Mouse (Mus musculus) ovary, adult 18-20 months (tissue): ENCODE measurements around the gene Tbr1.

Experiments
- DNase-seq: peaks from one replicate; pipeline ENCODE4 v3.0.0; 2022; ENCODE audit warnings: low spot score, mixed read lengths

Gene Tbr1

DNA sequence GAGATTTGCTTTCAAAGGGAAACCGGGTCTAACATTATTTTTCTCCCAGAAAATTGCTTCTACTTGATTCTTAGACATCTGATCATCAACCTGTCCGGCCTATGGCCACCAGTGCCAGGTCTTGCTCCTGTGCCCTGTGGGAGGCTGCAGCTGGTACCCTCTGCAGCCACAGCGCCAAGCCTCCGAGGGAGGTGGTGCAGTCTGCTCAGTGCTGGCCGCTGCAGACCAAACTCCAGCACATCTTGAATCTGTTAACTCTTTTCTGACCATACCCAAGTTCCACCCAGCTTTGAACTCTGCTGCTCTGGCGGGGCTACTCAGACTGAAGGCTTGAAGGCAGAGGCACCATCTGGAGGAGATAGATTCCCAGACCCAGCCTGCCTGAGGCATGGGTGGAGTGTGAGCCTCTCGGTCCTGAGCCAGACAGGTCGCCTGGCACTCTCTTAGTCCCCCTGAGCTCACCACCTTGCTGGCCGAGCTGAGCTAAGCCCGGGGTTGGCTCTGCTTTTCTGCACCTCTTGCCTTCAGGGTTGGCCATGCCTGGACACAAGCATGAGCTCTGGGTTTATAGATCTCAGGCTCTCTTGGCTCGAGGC is at the start of gene Tbr1:
Tbr1 (plus strand) TSS at position 275 of the 596 bp plus-strand sequence.
- DNase-seq, result no peak

GRCm38 (mm10) chr2:61754989-61755388 is 47.7 kb upstream of the Tbr1 start:
- DNase-seq, result no peak

DNA sequence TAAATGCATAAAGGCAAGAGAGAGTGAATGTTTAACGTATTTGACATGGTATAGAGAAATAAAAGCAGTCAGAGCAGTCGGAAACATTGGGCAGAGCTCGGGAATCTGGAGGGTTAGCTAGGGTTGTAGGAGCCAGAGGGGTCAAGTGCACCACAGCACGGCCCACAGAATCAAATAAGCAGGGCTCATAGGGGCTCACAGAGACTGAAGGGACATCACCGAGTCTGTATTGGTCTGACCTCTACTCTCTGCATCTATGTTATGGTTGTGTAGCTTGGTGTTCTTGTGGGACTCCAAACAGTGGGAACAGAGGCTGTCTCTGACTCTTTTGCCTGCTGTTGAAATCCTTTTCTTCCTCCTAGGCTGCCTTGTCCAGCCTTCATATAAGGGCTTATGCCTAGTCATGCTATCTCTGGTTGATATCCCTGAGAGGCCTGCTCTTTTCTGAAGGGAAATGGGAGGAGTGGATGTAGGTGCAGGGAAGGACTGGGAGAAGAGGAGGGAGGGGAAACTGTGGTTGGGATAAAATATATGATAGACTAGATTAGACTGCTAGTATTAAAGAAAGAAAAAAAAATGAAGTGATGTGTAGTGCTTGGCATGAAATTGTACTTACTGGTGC is 43.4 kb upstream of the Tbr1 start:
- DNase-seq, result no peak

DNA sequence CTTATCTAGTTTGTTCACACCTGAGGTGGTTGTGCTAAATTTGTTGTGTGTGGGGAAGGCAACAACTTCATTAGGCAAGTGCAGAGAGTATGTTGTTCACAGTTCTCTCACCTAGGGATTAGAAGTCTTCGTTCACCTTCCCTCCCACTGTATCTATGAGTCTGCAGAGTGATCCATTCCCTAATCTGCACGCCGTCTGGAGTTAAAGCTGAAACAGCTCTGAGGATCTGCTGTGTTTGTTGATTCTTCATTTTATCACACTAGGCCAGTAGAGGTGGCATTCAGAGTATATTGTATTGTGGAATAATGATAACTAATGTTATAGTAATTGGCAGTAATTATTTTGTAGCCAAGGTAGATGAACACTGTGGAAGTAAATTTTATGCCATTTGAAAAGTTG is 42.7 kb upstream of the Tbr1 start:
- DNase-seq, result no peak

DNA sequence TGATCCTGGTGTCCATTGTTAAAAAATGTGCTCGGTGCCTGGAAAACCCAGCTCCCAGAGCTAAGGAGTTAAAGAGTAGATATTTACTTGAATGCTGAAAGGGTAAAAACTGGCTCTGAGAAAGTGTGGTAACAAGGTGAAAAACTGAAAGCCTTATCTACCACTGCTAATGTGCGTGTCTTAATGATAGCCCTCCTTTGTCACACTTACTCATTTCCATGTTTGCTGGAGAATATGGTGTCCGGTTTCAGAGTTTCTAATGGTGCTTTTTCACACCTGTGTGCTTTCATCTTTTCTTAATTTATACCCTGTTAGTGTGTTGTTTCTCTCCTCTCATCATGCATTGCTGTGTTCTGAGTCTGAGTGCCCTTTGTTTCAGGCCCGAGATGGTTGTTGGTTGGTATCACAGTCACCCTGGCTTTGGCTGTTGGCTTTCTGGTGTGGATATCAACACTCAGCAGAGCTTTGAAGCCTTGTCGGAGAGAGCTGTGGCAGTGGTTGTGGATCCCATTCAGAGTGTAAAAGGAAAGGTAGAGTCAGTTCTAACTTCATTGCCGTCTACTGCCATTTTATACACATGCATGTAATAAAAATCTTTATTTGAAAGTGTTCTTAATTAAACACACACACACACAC is 38.1 kb upstream of the Tbr1 start:
- no peak for DNase-seq

DNA sequence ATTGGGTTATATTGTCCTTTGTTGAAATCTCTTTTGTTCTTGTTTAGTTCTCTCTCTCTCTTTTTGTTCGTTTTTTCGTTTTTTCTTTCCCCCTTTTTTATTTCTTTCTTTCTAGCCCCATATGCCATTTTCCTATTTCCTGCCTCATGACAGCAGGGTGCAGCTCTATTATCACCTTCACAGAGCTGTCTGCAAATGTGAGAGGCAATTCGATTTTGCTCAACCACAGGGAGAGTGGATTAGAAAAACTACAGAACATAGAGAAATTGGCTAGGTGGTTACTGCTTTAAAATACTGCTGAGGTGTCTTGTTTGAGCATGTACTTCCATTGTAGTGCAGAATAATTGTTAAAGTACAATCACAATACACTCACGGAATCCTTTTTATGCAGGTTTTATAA is 37.2 kb upstream of the Tbr1 start:
- DNase-seq, result no peak

- no peak for DNase-seq
Measured at GRCm38 (mm10) chr2:61780794-61781193, 21.9 kb upstream of the Tbr1 start.

GRCm38 (mm10) chr2:61794960-61795359 is 7.8 kb upstream of the Tbr1 start:
- no peak for DNase-seq

DNA sequence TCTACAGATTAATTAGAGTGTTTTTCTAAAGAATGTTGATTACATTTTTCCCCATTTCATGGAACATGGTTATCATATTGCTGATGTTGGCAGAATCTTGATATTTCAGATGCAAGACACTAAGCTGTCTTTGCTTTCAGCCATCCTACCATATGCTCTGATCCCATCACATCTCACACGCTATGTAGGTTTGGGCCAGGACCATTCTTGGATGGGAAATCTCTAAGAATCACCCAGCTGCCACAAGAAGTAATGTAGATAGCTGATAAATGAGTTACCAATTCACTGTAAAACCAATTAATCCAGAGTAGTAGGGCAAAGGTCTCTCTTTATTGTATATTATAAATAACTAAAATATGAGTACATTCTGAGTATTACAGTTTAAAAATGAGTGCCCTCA is 4.7 kb upstream of the Tbr1 start:
- DNase-seq, result no peak

GRCm38 (mm10) chr2:61803443-61804367 is 975 bp downstream of the Tbr1 start:
- DNase-seq, result no peak

DNA sequence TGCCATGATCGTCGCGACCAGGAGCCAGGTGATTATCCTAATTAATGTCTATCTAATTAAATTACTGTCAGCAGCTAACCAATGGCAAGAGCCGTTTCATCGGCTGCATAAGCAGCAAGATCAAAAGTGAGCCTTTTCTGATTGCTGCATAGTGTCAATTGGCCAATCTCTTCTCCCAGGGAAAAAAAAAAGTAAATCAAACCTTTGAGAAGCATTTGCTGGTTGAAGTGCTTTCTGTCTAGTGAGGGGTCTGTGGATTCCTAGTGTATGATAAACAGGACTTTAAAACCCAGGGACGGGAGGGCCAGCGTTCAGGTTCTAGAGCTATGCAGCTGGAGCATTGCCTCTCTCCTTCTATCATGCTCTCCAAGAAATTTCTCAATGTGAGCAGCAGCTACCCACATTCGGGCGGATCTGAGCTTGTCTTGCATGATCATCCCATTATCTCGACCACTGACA is 1.7 kb downstream of the Tbr1 start:
- DNase-seq, result no peak

GRCm38 (mm10) chr2:61804841-61805540 is 2.3 kb downstream of the Tbr1 start:
- DNase-seq, result no peak

DNA sequence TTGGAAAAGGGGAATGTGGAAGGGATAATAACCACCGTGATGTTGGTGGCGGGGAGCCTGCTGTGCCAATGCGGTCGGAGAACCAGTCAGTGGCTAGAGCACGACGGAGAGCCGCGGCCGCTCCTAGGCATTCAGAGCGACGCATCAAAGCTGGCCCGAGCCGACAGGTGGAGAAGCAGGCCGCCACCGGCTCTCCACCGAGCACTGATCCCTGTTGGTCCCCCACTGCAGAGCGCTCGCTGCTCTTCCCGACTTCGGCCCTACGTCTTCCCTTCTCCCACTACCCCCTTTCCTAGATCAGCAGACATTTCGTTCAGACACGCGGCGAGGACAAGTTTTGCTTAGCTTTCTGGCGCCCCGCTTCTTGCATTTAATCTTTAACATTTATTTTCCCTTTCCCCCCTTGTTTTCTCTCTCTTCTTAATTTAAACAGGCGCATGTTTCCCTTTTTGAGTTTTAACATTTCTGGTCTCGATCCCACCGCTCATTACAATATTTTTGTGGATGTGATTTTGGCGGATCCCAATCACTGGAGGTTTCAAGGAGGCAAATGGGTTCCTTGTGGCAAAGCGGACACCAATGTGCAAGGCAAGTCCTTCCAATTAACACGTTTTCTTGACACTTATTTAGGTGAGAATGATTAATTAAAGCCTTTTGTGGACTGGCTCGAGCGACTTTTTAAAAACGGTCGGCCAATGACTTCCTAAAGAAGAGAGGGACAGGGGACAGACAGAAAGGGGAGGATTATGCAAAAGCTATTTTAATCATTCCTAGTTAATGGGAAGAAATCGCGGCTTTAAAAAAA is 3.0 kb downstream of the Tbr1 start:
- DNase-seq, result no peak

DNA sequence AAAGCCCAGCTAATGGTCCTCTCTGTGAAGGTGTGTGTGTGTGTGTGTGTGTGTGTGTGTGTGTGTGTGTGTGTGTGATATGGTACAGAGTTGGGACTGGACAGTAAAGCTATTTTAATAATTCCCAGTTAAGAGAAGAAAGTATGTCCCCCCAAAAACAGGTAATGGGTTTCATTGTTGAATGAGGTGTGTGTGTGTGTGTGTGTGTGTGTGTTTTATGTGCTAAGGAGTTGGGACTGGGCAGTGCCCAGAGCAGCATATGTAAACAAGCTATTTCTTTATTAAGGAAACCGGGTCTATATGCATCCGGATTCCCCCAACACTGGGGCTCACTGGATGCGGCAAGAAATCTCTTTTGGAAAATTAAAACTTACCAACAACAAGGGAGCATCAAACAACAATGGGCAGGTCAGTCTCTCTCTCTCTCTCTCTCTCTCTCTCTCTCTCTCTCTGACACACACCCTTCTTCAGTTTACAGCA is 3.7 kb downstream of the Tbr1 start:
- no peak for DNase-seq

DNA sequence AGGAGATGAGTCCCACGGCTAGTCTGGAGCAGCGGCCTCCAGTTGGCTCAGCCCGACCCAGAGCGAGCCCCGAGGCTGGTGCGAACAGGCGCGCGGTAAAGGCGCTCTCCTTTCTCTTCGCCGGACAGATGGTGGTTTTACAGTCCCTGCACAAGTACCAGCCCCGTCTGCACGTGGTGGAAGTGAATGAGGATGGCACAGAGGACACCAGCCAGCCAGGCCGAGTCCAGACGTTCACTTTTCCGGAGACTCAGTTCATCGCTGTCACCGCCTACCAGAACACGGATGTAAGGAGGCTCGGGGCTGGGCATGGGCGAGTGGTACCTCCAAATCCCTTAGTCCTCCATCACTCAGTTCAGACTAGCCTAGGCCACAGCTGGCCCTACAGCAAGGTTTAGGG is 4.4 kb downstream of the Tbr1 start:
- no peak for DNase-seq

GRCm38 (mm10) chr2:61807781-61808180 is 5.1 kb downstream of the Tbr1 start:
- no peak for DNase-seq

GRCm38 (mm10) chr2:61808776-61809175 is 6.0 kb downstream of the Tbr1 start:
- DNase-seq, result no peak

DNA sequence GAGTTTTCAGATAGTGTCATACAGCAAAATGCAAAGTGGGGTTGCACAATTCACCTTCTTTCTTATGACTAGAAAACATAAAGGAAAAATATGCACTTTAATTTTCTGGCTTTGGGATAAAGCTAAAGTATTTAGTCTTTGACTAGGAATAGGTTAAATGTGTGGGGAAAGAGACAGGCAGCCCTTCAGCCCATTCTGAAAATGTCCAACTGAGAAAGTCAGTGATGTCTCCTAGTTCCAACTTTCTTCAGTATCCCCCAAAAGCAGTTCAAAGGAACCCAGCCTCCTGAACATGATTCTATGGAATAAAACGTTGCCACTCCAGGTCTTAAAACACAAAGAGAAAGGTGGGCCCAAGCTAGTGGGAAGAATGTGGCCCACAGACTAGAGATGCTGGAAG is 6.7 kb downstream of the Tbr1 start:
- DNase-seq, result no peak

DNA sequence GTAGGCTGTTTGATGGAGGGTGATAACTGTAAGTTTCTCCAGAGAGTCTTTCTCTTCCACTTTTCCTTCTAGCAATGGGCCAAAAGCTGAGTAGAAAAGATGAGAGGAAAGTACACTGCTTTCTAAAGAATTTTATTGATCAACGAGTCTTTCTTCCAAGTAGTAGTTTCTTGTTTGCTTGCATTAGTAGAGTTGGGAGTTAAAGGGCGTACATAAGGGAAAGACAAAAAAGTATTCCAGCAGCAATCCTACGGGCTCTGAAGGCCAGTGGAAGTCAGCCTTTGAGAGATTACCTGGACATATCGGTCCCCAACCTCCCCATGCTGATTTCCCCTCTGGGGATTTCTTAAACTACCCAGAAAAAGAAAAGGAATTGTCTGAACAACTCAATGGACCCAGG is 8.0 kb downstream of the Tbr1 start:
- no peak for DNase-seq

DNA sequence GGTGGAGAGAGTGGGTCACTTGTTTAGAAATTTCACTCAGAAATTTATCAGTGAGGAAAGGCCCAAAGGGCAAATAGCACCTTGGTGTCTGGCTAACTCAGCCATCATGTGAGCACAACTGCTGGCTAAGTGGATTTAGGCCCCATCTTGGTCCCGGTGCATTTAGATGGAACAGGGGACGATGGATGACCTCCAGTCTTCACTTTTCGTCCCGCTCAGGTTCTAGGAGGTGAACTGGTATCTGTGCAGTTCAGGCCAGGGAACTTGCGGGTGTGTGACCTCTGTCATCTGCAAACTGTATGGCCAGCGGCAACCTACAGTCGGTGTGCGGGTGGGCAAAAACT is 8.4 kb downstream of the Tbr1 start:
- DNase-seq, result no peak
